Mouse (Mus musculus): Measurements from ENCODE around the gene Nup54. TPM values are rescaled to one million over a fixed set of nuclear protein-coding genes. Genes with fewer than 3 reads are reported as not detected.

Gene Nup54
- polyA plus RNA-seq, 1 experiment from 2014 or later, result 76.6 TPM

GRCm38 (mm10) chr5:92404400-92404678, 30.7 kb downstream of the Nup54 start:
- WGBS, result 14% methylated on average over 2 of the region's 2 CpGs
- Histone ChIP-seq H3K9me3 (replicated peaks) (no peaks in the 10 kb centered on the region), H3K4me1 (peaks cover 36% of the 10 kb centered on the region), H3K4me3 (peak overlapping the region; percentile 28), H3K27me3 (ENCODE audit: low read depth, poor library complexity, severe bottlenecking) (no peaks in the 10 kb centered on the region), H3K36me3 (no peaks in the 10 kb centered on the region), H3K27ac (peak overlapping the region; percentile 84)
- DNase-seq (ENCODE audit: low spot score), result no peak

GRCm38 (mm10) chr5:92403562-92404399, 31.2 kb downstream of the Nup54 start:
- Histone ChIP-seq H3K27me3 (ENCODE audit: low read depth, poor library complexity, severe bottlenecking) (no peaks in the 10 kb centered on the region), H3K4me3 (peak overlapping the region; percentile 28), H3K4me1 (peaks cover 36% of the 10 kb centered on the region), H3K27ac (peak overlapping the region; percentile 84), H3K9me3 (replicated peaks) (no peaks in the 10 kb centered on the region), H3K36me3 (no peaks in the 10 kb centered on the region)
- WGBS, result 37% methylated on average over 10 of the region's 10 CpGs
- peak; percentile 80 for DNase-seq (ENCODE audit: low spot score)

- Histone ChIP-seq H3K4me3 (no peak overlapping the region), H3K27ac (peak overlapping the region; percentile 68), H3K4me1 (peaks cover 40% of the 10 kb centered on the region), H3K27me3 (ENCODE audit: low read depth, poor library complexity, severe bottlenecking) (no peaks in the 10 kb centered on the region), H3K36me3 (no peaks in the 10 kb centered on the region), H3K9me3 (replicated peaks) (no peaks in the 10 kb centered on the region)
- WGBS, result 76% methylated on average over 9 of the region's 9 CpGs
- DNase-seq (ENCODE audit: low spot score), result no peak
Measured at GRCm38 (mm10) chr5:92402816-92403215, 32.2 kb downstream of the Nup54 start.

GRCm38 (mm10) chr5:92398153-92398552, 36.9 kb downstream of the Nup54 start:
- Histone ChIP-seq H3K27me3 (ENCODE audit: low read depth, poor library complexity, severe bottlenecking) (peaks cover 11% of the 10 kb centered on the region), H3K36me3 (no peaks in the 10 kb centered on the region), H3K4me3 (no peak overlapping the region), H3K4me1 (peaks cover 9% of the 10 kb centered on the region), H3K27ac (peak overlapping the region; percentile 3; the same call in 1 of the 2 replicates), H3K9me3 (replicated peaks) (no peaks in the 10 kb centered on the region)
- WGBS, result 25% methylated on average over 5 of the region's 5 CpGs
- DNase-seq (ENCODE audit: low spot score), result peak; percentile 79

- H3K4me1 ChIP-seq, result peaks cover 15% of the 10 kb centered on the region; the same call in 1 of the 2 replicates
- H3K27me3 ChIP-seq (ENCODE audit: low read depth, poor library complexity, severe bottlenecking), result peaks cover 27% of the 10 kb centered on the region
- no peaks in the 10 kb centered on the region for H3K36me3 ChIP-seq
- H3K27ac ChIP-seq, result no peak overlapping the region
- H3K4me3 ChIP-seq, result no peak overlapping the region
- WGBS, result 88% methylated on average over 6 of the region's 6 CpGs
- no peaks in the 10 kb centered on the region for H3K9me3 ChIP-seq (replicated peaks)
- no peak for DNase-seq (ENCODE audit: low spot score)
Measured at GRCm38 (mm10) chr5:92396476-92396875, 38.5 kb downstream of the Nup54 start.

GRCm38 (mm10) chr5:92395764-92396163, 39.3 kb downstream of the Nup54 start:
- 88% methylated on average over 3 of the region's 3 CpGs for WGBS
- DNase-seq (ENCODE audit: low spot score), result no peak

GRCm38 (mm10) chr5:92393863-92394262, 41.2 kb downstream of the Nup54 start:
- no peak for DNase-seq (ENCODE audit: low spot score)
- Histone ChIP-seq H3K36me3 (no peaks in the 10 kb centered on the region), H3K4me3 (no peak overlapping the region), H3K9me3 (replicated peaks) (no peaks in the 10 kb centered on the region), H3K27me3 (ENCODE audit: low read depth, poor library complexity, severe bottlenecking) (peaks cover 40% of the 10 kb centered on the region), H3K4me1 (peaks cover 15% of the 10 kb centered on the region; the same call in 1 of the 2 replicates), H3K27ac (no peak overlapping the region)
- 77% methylated on average over 10 of the region's 10 CpGs for WGBS

More at GRCm38 (mm10) chr5:92395764-92396163, 39.3 kb downstream of the Nup54 start:
- H3K27ac ChIP-seq, result no peak overlapping the region
- H3K4me1 ChIP-seq, result peaks cover 15% of the 10 kb centered on the region; the same call in 1 of the 2 replicates
- H3K27me3 ChIP-seq (ENCODE audit: low read depth, poor library complexity, severe bottlenecking), result peaks cover 35% of the 10 kb centered on the region
- no peaks in the 10 kb centered on the region for H3K9me3 ChIP-seq (replicated peaks)
- no peak overlapping the region for H3K4me3 ChIP-seq
- H3K36me3 ChIP-seq, result no peaks in the 10 kb centered on the region

GRCm38 (mm10) chr5:92392542-92392941, 42.5 kb downstream of the Nup54 start:
- Histone ChIP-seq H3K9me3 (replicated peaks) (no peaks in the 10 kb centered on the region), H3K4me1 (peaks cover 11% of the 10 kb centered on the region; the same call in 1 of the 2 replicates), H3K36me3 (no peaks in the 10 kb centered on the region), H3K4me3 (peak overlapping the region; percentile 31), H3K27me3 (ENCODE audit: low read depth, poor library complexity, severe bottlenecking) (peaks cover 40% of the 10 kb centered on the region), H3K27ac (no peak overlapping the region)
- no peak for DNase-seq (ENCODE audit: low spot score)
- 44% methylated on average over 18 of the region's 18 CpGs for WGBS

GRCm38 (mm10) chr5:92390615-92391014, 44.4 kb downstream of the Nup54 start:
- H3K27ac ChIP-seq, result no peak overlapping the region
- peaks cover 40% of the 10 kb centered on the region for H3K27me3 ChIP-seq (ENCODE audit: low read depth, poor library complexity, severe bottlenecking)
- no peak overlapping the region for H3K4me3 ChIP-seq
- H3K4me1 ChIP-seq, result peaks cover 24% of the 10 kb centered on the region; the same call in 1 of the 2 replicates
- no peak for DNase-seq (ENCODE audit: low spot score)
- H3K36me3 ChIP-seq, result no peaks in the 10 kb centered on the region
- WGBS, result 80% methylated on average over 8 of the region's 8 CpGs
- H3K9me3 ChIP-seq (replicated peaks), result no peaks in the 10 kb centered on the region

GRCm38 (mm10) chr5:92389977-92390376, 45.0 kb downstream of the Nup54 start:
- no peaks in the 10 kb centered on the region for H3K9me3 ChIP-seq (replicated peaks)
- H3K4me3 ChIP-seq, result no peak overlapping the region
- peaks cover 40% of the 10 kb centered on the region for H3K27me3 ChIP-seq (ENCODE audit: low read depth, poor library complexity, severe bottlenecking)
- no peak for DNase-seq (ENCODE audit: low spot score)
- no peak overlapping the region for H3K27ac ChIP-seq
- H3K36me3 ChIP-seq, result no peaks in the 10 kb centered on the region
- H3K4me1 ChIP-seq, result peaks cover 24% of the 10 kb centered on the region; the same call in 1 of the 2 replicates
- WGBS, result 92% methylated on average over 2 of the region's 2 CpGs

GRCm38 (mm10) chr5:92387433-92387832, 47.6 kb downstream of the Nup54 start:
- H3K36me3 ChIP-seq, result no peaks in the 10 kb centered on the region
- no peak overlapping the region for H3K27ac ChIP-seq
- DNase-seq (ENCODE audit: low spot score), result no peak
- H3K4me3 ChIP-seq, result no peak overlapping the region
- H3K27me3 ChIP-seq (ENCODE audit: low read depth, poor library complexity, severe bottlenecking), result peaks cover 22% of the 10 kb centered on the region
- H3K9me3 ChIP-seq (replicated peaks), result no peaks in the 10 kb centered on the region
- 75% methylated on average over 11 of the region's 11 CpGs for WGBS
- peaks cover 17% of the 10 kb centered on the region; the same call in 1 of the 2 replicates for H3K4me1 ChIP-seq

GRCm38 (mm10) chr5:92386643-92387042, 48.4 kb downstream of the Nup54 start:
- 40% methylated on average over 6 of the region's 6 CpGs for WGBS
- peaks cover 13% of the 10 kb centered on the region; the same call in 1 of the 2 replicates for H3K4me1 ChIP-seq
- no peaks in the 10 kb centered on the region for H3K9me3 ChIP-seq (replicated peaks)
- H3K4me3 ChIP-seq, result no peak overlapping the region
- peaks cover 14% of the 10 kb centered on the region for H3K27me3 ChIP-seq (ENCODE audit: low read depth, poor library complexity, severe bottlenecking)
- no peaks in the 10 kb centered on the region for H3K36me3 ChIP-seq
- no peak for DNase-seq (ENCODE audit: low spot score)
- H3K27ac ChIP-seq, result no peak overlapping the region

- H3K4me3 ChIP-seq, result no peak overlapping the region
Measured at GRCm38 (mm10) chr5:92386102-92386501, 48.9 kb downstream of the Nup54 start.

More at GRCm38 (mm10) chr5:92386102-92386501, 48.9 kb downstream of the Nup54 start:
- peaks cover 16% of the 10 kb centered on the region; the same call in 1 of the 2 replicates for H3K4me1 ChIP-seq
- H3K9me3 ChIP-seq (replicated peaks), result no peaks in the 10 kb centered on the region
- H3K36me3 ChIP-seq, result no peaks in the 10 kb centered on the region
- no peak for DNase-seq (ENCODE audit: low spot score)
- H3K27ac ChIP-seq, result no peak overlapping the region
- 94% methylated on average over 5 of the region's 5 CpGs for WGBS
- peaks cover 9% of the 10 kb centered on the region for H3K27me3 ChIP-seq (ENCODE audit: low read depth, poor library complexity, severe bottlenecking)

All from limb, embryonic 10.5 days (tissue).